Mouse (Mus musculus): Measurements from ENCODE around the gene Hecw2.

The Hecw2 gene

DNA sequence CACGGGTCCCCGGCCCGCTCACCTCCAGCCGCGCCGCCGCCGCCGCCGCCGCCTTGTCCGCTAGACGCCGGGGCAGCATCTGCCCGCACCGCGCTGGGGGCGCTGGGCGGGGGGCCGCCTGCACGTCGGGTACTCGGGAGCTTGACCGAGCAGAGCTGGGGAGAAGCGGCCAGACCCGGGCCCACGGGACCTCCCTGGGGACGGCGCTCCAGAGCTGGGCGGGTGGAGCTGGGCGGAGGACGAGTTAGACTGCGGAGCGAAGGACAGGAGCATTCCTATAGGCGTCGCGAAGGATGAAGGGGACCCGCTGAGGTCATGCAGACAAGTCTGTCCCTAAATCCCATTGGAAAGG lies at the start of gene Hecw2:
Gene Hecw2, minus strand, starts transcription at position 215 of the 352 bp plus-strand sequence.
- DNase-seq (ENCODE audit: low spot score in 2 of 2) = peak; percentile 17 to 38

DNA sequence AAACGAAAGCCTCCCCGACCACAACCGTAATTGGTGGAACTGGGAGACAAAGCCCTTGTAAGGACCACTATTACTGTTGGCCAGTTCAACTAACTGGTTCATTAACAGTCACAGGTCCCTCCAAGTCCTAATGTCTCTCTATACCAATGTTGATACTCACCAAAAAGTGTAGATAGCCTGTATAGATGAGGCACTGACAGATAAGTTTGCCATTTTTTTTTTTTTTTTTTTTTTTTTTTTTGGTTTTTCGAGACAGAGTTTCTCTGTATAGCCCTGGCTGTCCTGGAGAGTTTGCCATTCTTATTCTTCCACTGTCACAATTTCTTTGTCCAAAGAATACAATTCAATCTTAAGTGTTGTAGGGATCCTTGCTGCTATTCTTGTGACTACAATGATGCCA lies 47.8 kb upstream of the Hecw2 start:
- no peak for DNase-seq (ENCODE audit: low spot score in 2 of 2)

DNA sequence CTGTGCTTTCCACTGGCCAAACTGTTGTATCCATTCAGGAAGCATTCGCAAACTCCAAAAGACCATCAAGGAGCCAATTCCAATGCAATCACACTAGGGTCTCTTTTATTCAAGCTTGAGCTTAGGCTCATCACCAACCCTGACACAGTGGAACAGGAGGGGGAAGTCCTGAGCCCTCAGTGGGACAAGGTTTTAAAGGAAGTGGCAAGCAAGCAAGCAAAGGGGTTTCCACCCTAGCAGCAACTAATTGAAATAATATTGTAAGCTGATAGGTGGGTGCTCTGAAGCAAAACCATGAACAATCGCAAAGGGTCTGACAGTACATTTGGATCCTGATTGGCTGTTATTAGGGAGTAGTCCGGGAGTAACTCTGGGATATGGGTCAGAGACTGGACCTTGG lies 25.3 kb upstream of the Hecw2 start:
- no peak for DNase-seq (ENCODE audit: low spot score in 2 of 2)

DNA sequence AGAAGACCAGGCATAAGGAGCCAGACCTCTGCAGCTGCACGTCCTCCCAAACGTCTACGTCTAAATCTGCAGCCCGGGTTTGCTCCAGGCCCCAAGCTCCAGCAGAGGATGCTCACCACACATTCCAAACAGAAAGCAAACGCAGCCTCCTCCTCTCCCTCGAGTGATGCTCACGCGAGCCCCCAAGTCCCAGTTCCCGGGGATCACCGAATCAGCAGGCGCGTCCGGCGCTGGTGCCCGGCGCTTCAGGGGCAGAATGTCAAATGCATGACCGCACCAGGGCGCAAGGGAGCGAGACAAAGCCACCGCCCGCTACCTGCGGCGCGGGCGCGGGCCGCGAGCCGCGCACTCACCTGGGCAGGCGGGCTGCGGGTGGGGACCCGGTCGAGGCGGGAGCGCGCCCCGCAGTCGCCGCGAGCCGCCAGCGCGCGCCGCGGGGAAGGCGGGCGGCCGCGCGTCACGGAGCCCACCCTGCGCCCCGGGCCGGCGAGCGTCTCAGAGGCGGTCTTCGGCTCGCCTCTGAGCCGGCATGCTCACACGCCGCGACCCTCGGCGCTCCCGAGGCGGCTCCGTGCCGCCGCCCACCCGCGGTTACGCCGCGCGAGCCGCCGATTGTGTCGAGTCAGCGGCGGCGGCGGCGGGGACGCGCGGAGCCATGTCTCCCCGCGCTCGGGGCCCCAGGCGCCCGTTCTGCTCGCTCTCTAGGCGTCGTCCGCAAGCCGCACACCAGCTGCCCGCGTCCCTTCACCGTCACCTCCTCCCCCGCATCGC lies 600 bp downstream of the Hecw2 start:
- peak; percentile 66 to 71 for DNase-seq (ENCODE audit: low spot score in 2 of 2)

DNA sequence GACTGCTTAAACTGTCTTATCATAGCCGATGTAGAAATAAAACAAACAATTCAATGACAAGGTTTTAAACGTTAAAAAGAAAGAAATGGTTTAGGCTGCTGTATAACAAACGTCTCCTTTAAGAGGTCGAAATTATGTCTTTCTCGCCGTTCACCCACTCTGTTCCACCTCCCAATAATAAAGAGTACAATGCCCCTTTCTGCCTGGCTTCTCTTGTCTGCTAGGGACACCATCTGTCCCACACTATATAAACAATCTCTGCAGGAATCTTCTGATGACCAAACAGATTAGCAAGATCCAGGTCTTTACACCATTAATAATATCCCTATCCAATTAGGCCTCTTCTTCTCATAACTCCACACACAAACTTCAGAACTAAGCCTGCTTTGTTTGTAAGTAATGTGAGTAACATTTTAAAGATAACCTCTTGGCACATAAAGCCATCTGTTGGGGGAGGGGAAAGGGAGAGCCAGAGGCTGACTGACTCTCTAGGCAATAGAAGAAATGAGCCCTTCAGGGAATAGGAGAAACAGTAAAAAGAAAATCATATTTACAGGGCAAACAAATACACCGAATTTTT lies 1.7 kb downstream of the Hecw2 start:
- DNase-seq (ENCODE audit: low spot score in 2 of 2) = no peak

DNA sequence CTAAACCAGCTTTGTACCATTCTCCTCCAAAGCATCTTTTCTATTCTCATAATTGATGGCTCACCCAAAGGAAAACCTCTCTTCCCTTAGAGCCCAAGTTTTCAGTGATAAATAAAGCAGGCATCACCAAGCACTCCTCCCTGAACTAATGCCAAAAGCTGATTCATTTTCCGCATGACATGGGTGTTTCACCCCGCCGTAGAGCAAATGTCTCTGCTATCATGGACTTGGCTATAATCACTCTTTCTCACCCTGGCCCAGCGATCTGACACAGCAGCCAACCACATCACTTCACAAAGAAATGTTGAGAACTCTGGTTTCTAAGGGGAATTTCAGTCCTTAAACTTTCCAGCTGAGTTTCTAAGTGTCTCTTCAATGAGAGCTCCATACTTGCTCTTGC lies 7.4 kb downstream of the Hecw2 start:
- no peak for DNase-seq (ENCODE audit: low spot score in 2 of 2)

DNA sequence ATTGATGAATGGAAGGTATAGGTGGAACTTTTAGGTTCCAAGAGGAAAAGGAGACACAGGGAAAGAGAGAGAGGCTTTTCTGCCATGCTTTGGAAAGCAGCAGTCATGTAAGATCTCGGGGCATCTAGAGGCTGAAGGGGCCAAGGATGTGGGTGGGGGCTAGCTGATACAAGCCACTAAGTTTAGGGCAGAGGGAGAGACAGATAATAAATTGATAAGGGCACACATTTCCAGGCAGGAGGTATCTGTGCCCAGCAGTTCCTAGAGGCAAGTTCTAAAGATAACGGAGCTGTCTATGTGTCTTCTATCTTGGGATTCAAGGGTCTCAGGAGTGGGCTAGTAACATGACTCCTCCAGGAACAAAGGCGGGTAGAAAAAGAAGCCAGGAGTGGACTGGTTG lies 8.6 kb downstream of the Hecw2 start:
- no peak for DNase-seq (ENCODE audit: low spot score in 2 of 2)

DNA sequence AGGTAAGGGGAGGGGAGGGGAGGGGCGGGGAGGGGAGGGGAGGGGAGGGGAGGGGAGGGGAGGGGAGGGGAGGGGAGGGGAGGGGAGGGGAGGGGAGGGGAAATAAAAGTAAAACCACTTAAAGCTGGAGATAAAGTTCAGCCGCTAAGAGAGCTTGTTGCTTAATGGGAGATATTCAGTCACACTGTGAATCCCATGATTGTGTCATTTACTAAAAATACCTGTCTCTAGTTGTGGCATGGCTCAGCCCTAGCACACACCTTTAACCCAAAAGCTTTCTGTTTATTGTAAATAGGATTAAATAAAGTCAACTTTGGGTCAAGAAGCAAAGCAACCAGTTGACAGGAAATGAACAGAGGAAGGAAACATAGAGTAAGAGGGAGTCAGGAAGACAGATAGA lies 14.3 kb downstream of the Hecw2 start:
- no peak for DNase-seq (ENCODE audit: low spot score in 2 of 2)

DNA sequence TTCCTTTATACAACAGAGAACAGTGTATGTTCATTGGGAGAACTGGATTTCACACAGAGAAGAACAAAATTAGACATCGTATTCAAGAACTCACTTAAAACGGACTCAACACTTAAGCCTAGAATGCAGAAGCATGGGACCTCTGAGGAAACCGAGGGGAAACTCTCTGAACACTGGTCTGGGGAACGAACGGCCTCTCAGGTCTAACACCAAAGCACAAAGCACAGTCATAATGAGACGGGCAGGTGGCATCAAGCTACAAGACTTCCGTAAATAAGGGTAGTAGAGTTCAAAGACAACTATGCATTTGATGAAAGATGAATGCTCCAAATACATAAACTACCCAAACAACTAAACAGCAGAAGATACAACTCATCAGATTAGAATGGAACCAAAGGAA lies 15.8 kb downstream of the Hecw2 start:
- DNase-seq (ENCODE audit: low spot score in 2 of 2) = no peak

DNA sequence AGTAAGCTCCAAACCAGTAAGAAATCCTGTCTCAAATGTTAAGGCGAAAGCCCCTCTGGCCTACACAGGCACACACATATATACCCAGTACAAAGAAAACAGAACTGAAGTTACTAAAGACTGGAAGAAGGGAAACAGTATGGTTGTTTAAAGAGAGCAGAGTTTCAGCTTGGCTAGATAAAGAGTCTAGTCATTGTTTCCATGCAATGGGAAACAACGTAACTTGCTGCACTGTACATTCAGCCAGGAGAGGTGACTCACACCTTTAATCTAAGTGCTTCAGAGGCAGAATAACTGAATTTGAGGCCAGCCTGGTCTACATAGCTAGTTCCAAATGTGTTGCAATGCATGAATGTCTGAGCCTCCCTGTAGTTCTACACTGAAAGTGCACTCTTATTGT lies 18.4 kb downstream of the Hecw2 start:
- DNase-seq (ENCODE audit: low spot score in 2 of 2) = no peak

DNA sequence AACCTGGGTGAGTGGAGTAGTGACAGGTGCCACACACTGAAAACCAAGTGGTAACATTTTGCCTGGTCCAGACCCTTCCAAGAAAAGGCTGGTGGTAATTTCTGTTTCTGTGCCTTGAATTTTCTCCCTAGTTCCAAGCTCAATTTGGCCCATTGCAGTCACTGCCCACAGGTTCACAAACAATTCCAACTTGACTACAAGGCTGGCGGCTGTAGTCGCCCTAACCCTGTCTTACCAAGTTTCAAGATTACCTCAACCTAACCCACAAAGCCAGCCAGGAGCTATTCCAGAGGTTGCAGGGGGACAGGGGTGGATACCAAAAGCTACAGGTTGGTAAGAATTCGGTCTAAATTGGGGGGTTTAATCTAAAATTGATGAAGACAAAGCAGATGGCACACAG lies 27.0 kb downstream of the Hecw2 start:
- no peak for DNase-seq (ENCODE audit: low spot score in 2 of 2)

DNA sequence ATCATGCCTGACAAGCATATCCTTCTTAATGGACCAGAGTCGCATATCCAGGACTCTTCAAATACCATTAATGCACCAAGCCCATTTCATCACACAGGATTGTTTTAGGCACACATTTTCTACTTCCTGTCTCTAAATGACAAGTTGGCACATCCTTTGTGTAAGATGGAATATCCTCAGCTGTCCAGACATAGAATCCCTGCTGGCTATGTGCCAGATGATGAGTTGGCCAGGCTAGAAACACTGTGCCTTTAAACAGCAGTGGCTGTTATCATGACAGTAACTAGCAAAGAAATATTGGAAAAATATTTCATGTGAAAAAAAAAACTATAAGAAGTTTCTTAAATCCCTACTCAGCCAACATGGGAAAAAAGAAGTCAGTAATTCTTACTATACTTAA lies 35.4 kb downstream of the Hecw2 start:
- no peak for DNase-seq (ENCODE audit: low spot score in 2 of 2)

DNA sequence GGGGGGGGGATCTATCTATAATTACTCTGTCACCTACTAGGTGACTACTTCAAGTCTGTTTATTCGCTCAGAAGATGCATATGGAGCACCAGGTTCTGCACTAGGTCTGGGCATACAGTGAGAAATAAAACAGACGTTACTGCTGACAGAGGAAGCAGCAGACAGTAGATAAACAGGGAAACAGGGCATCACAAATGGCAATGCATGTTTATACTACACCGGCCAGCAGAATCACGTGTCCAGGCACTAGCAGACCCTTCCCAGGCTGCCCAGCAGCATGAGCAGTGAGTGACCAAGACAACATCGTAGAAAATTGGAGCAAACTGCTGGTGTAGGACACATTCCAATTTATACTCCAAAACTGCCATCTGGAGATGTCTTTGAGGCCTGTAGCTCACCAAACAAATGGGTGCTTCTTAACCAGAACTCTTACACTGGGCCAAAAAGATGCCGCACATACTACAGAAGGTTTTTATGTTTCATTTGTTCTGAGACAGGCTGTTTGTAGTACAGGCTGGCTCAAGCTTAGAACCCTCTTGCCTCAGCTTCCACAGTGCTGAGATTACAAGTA lies 41.7 kb downstream of the Hecw2 start:
- DNase-seq (ENCODE audit: low spot score in 2 of 2) = no peak

DNA sequence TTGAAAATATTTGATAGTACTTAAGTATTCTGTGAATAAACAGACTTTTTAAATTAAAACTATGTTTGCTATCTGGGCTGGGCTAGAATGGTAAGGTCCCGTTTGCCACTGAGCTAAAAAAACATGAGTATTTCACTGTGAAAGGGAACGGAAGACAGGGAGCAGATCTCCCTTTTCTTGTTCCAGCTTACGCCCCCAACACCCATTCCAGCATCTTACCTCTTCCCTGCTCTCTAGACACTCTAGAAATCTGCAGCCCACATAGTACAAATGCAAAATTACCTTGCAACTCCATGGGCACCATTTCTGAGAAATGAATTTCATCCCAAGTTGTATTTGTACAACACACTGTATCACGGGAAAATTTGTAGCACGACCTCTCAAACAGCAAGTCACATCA lies 49.9 kb downstream of the Hecw2 start:
- DNase-seq (ENCODE audit: low spot score in 2 of 2) = no peak

DNA sequence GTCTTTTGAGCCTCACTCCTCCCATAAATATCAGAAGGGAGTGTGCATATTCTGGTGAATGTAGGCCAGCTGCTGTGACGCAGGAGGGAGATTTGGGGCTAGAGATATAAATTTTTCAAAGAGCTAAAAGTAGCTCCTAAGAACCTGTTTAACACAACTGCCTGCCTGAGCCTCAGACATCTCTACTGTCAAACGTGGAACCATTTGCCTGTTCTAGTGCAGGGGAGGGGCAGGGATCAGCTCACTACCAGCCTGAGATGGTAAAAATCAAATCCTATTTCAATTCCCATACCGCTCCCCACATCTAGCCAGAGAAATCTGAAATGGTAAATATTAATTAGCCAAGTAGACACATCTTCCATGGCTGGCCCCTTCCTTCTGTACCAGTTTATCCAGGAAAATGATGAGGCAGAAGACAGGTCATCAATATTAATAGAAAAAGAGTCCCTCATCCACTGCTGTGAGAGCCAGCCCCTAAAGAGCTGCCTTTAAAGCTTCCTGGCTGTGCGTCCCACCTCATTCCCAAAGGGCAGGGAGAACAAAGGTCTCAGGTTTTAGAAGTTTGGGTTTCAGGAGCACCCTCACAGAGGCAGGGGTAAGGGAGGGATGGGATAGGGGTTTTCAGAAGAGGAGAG lies 61.0 kb downstream of the Hecw2 start:
- no peak for DNase-seq (ENCODE audit: low spot score in 2 of 2)

DNA sequence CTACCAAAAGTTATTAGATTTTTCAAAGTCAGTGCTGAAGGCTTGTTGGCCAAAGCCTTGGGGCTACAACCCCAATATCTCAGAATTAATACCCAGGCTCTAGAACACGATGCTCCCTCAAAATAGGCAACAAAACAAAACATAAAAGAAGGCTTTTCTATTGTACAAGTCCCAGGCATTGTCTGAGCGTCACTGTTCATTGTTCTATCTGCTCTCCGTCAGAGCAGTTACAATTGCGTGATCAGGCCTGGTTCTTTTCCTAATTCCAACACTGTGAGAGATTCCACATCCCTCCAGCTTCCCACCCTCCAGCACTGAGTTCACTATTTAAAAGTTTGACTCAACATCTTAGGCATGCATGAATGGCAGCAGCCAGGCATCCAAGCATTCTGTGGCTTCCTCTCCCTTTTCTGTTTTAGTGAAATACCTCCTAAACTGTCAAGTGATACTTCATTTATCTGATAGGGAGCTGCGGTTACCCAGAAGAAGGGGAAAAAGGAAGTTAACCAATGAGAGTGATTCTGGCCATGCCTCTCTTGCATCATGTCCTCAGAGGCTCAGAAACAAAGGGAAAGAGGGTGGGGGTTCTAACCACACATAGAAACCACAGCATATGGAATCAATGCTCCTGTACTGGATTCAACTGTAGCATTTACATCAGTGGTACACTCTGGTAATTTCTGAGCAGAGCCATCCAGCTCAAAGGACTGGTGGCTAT lies 66.1 kb downstream of the Hecw2 start:
- DNase-seq (ENCODE audit: low spot score in 2 of 2) = no peak

DNA sequence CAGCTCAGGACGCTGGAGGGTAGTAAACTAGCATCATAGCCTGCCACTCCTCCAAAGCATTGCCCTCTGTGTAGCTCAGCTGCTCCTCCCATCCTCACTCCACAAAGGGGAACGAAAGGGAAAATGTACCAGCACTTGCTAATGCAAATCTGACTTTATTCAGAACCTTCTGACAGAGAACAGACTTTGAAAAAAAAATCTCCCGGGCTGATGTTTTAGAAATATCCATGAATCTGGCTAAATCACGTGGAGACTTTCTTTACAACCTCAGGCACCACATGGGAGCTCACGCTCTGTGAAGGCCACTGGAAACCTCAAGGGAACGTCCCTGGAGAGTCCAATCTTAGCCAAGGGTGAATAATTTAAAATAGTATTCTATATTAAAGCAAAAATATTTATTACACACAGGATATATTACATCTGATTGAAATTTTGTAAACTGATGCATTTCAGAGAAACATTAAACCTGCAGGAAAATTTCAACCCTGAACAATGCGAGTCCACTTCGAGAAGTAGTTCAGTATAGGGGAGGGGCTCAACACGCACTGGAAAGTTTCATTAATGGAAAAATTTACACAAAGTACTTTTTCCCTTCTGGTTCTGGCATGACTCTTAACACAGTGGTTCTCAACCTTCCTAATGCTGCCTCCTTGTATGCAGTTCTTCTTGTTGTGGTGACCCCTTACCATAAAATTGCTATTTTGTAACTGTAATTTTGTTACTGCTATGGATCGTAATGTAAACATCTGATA lies 67.8 kb downstream of the Hecw2 start:
- no peak for DNase-seq (ENCODE audit: low spot score in 2 of 2)

DNA sequence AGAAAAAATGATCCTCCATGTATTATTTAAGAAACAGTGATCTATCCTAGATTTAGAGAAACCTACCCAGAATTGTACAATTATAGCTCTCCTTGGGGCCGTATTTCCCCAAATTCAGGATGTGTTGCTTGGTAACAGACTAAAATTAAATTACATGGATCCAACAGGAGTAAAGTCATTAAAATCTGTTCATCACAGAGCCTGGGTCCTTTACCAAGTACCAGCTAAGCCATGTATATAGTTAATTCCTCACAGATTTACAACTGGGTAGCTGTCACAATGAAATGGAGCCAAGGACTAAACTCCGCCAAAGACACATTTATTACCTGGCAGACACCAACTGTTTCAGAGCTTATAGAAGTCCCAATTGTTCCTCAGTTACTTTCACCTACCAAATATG lies 72.4 kb downstream of the Hecw2 start:
- DNase-seq (ENCODE audit: low spot score in 2 of 2) = no peak

DNA sequence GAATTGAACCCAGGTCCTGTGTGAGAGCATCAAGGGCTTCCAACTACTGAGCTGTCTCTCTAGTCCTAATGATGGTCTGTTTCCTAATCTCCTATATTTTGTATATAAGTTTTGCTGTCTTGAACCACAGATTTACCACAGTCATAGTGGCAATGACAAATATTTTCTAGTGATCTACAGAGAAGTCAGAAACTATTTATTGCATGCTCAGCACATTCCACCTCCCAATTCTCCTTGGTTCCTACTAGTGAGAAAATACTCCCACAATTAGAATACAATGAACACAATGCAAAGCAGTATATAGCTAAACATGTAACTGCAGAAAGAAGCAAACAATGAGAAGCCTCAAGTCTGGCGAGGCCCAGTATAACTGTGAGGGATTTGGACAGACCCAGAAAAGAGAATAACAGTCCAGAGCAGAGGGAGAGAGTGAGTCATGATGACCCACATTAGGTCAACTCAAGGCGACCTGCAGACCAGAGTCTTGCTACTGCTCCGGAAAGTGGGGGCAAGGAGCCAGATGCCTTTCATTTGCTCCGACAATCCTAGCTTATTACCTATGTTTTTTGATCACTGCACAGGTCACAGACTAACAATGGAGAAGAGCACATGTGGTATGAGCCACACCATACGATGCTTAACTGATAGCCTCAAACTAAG lies 73.8 kb downstream of the Hecw2 start:
- no peak for DNase-seq (ENCODE audit: low spot score in 2 of 2)

DNA sequence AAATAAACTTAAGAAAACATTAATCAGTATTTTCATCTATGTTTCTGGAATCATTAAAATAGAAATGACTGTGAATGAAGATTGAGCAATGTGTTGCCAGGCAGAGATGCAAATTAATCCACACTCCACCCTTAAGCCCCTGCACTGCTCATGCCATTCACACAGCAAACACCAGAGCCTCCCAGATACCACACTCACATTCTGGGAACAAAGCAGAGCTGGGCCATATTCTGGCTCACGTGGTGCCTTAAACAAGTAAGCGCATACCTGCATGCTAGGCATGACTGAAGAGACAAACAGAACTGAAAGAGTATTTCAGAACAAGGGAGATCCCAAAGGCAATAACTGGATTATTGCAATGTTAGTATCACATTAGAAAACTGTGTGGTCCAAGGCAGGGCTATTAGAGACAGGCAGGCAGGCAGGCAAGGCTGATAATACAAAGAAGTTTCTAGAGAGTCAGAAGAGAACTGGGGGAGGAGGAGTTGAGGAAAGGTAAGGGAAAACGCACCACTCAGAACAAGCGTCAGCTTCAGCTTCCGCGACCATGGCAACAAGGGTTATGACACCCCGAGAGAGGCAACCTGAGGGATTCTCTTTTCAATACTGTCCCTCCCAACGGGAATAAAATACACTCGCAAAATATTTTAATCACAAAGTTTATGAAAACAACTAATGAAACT lies 75.2 kb downstream of the Hecw2 start:
- no peak for DNase-seq (ENCODE audit: low spot score in 2 of 2)

Measured in frontal cortex, postnatal 10 days (tissue).